Mouse (Mus musculus) thymus, adult 2 months (tissue): ENCODE measurements around the gene Heatr4.

Experiments used
- CTCF ChIP-seq: fragments of 200-500 bp; IDR thresholded peaks from 2 replicates; pipeline ENCODE4 v1.5.1; 2012; ENCODE audit warnings: mild to moderate bottlenecking, control low read depth, low read length, moderate library complexity, borderline replicate concordance; ENCODE audit not compliant: control insufficient read depth, poor library complexity, insufficient read depth; ENCODE audit errors: extremely low read depth
- POLR2A ChIP-seq: fragments of 200-500 bp; IDR thresholded peaks from 2 replicates; pipeline ENCODE4 v1.6.1; 2012; ENCODE audit warnings: mild to moderate bottlenecking, low read length, control low read depth, moderate library complexity; ENCODE audit not compliant: control insufficient read depth, poor library complexity, insufficient read depth; ENCODE audit errors: extremely low read depth

- TF ChIP-seq CTCF (no peak), POLR2A (no peak)
Measured at GRCm38 (mm10) chr12:84003866-84004265, 19.2 kb upstream of the Heatr4 start.
